Mouse (Mus musculus): ENCODE data around the gene Rab30.

- TF ChIP-seq CTCF (IDR thresholded peaks at IDR 0.05; ENCODE audit: borderline replicate concordance, insufficient read depth, low read length) (no peak), POLR2A (IDR thresholded peaks at IDR 0.05; ENCODE audit: low read depth, low read length) (no peak)
Measured at GRCm38 (mm10) chr7:92782511-92782910, 41.1 kb downstream of the Rab30 start.
